Mouse (Mus musculus) MEL (cell line): ENCODE data around the gene Mfn1. TPM values are rescaled to one million over a fixed set of nuclear protein-coding genes. Genes with fewer than 3 reads are reported as not detected.

Experiments
- DNase-seq: peaks from one replicate; pipeline ENCODE4 v3.0.0; 2011; ENCODE audit warnings: low read depth, low spot score
- H3K27ac ChIP-seq: 2 replicates; pipeline ENCODE4 v1.5.1; 2012; ENCODE audit warnings: low read depth, mild to moderate bottlenecking, control low read depth, low read length, moderate library complexity; ENCODE audit not compliant: control insufficient read depth
- H3K27me3 ChIP-seq, 2 experiments: fragments of 150-350 bp in 1 of 2; sonication (generic) in 1 of 2; 2 replicates each; pipeline ENCODE4 v1.6.1; 2012; ENCODE audit warnings: low read length in 2 of 2, mild to moderate bottlenecking in 2 of 2, improper control_type of control experiment in 1 of 2, moderate library complexity in 1 of 2; ENCODE audit not compliant: insufficient read depth in 2 of 2, control insufficient read depth in 1 of 2
- H3K36me3 ChIP-seq, 2 experiments: 2 replicates each; pipeline ENCODE4 v1.6.1; 2012 to 2014; ENCODE audit warnings: low read length in 2 of 2, improper control_type of control experiment in 1 of 2, inconsistent platforms in 1 of 2, mild to moderate bottlenecking in 1 of 2; ENCODE audit not compliant: insufficient read depth in 2 of 2, control insufficient read depth in 1 of 2
- H3K4me1 ChIP-seq, 2 experiments: fragments of 150-350 bp in 1 of 2; sonication (generic) in 1 of 2; 2 replicates each; pipeline ENCODE4 v1.6.1; 2012; ENCODE audit warnings: low read length in 2 of 2, improper control_type of control experiment in 1 of 2, mild to moderate bottlenecking in 1 of 2; ENCODE audit not compliant: insufficient read depth in 2 of 2, control insufficient read depth in 1 of 2
- H3K4me3 ChIP-seq, 2 experiments: fragments of 150-350 bp in 1 of 2; sonication (generic) in 1 of 2; 2 replicates each; pipeline ENCODE4 v1.5.1; 2012; ENCODE audit warnings: low read depth in 2 of 2, low read length in 2 of 2, mild to moderate bottlenecking in 2 of 2, moderate library complexity in 2 of 2, control low read depth in 1 of 2, improper control_type of control experiment in 1 of 2; ENCODE audit not compliant: control insufficient read depth in 1 of 2, insufficient read depth in 1 of 2
- H3K79me2 ChIP-seq: 2 replicates; pipeline ENCODE4 v1.6.1; 2012; ENCODE audit warnings: mild to moderate bottlenecking, low read length, moderate library complexity; ENCODE audit not compliant: control insufficient read depth, poor library complexity, insufficient read depth
- H3K9ac ChIP-seq: 2 replicates; pipeline ENCODE4 v1.6.1; 2012; ENCODE audit warnings: low read depth, mild to moderate bottlenecking, control low read depth, low read length, moderate library complexity; ENCODE audit not compliant: control insufficient read depth, poor library complexity, severe bottlenecking
- H3K9me3 ChIP-seq: fragments of 150-350 bp; sonication (generic); replicated peaks from 2 replicates; pipeline ENCODE4 v1.6.1; 2012; ENCODE audit warnings: mild to moderate bottlenecking, low read length, improper control_type of control experiment, moderate library complexity; ENCODE audit not compliant: insufficient read depth
- BHLHE40 ChIP-seq: IDR thresholded peaks from 2 replicates; pipeline ENCODE4 v1.6.1; 2012; ENCODE audit warnings: low read depth, mild to moderate bottlenecking, inconsistent platforms, low read length, improper control_type of control experiment, borderline replicate concordance
- CHD2 ChIP-seq: IDR thresholded peaks from 2 replicates; pipeline ENCODE4 v1.6.1; 2011; ENCODE audit warnings: low read length, improper control_type of control experiment
- CTCF ChIP-seq, 3 experiments: IDR thresholded peaks in 2 of 3; conservative IDR thresholded peaks in 1 of 3; 2 replicates each; pipeline ENCODE4 v1.5.1; 2011 to 2012; ENCODE audit warnings: low read length in 3 of 3, low read depth in 2 of 3, mild to moderate bottlenecking in 2 of 3, improper control_type of control experiment in 1 of 3, inconsistent platforms in 1 of 3, mixed read lengths in 1 of 3, moderate library complexity in 1 of 3; ENCODE audit not compliant: control insufficient read depth in 1 of 3, insufficient read depth in 1 of 3, poor library complexity in 1 of 3, severe bottlenecking in 1 of 3
- EP300 ChIP-seq, 2 experiments: IDR thresholded peaks; 2 replicates each; pipeline ENCODE4 v1.6.1; 2011; ENCODE audit warnings: improper control_type of control experiment in 2 of 2, low read length in 2 of 2, low read depth in 1 of 2, mild to moderate bottlenecking in 1 of 2
- ETS1 ChIP-seq: IDR thresholded peaks from 2 replicates; pipeline ENCODE4 v1.6.1; 2012; ENCODE audit warnings: low read depth, mild to moderate bottlenecking, inconsistent platforms, low read length, improper control_type of control experiment, moderate library complexity
- GABPA ChIP-seq: IDR thresholded peaks from 2 replicates; pipeline ENCODE4 v1.6.1; 2012; ENCODE audit warnings: low read depth, mild to moderate bottlenecking, inconsistent platforms, low read length, improper control_type of control experiment, moderate library complexity
- KAT2A ChIP-seq: conservative IDR thresholded peaks from 2 replicates; pipeline ENCODE4 v1.6.1; 2012; ENCODE audit warnings: low read depth, low read length, improper control_type of control experiment, inconsistent platforms
- MXI1 ChIP-seq: IDR thresholded peaks from 2 replicates; pipeline ENCODE4 v1.6.1; 2011; ENCODE audit warnings: mild to moderate bottlenecking, low read depth, low read length, improper control_type of control experiment
- MYC ChIP-seq: IDR thresholded peaks from 2 replicates; pipeline ENCODE4 v1.6.1; 2011; ENCODE audit warnings: low read depth, mild to moderate bottlenecking, low read length, improper control_type of control experiment, moderate library complexity
- POLR2AphosphoS5 ChIP-seq: IDR thresholded peaks from 2 replicates; pipeline ENCODE4 v1.6.1; 2012; ENCODE audit warnings: low read depth, borderline replicate concordance, mild to moderate bottlenecking, inconsistent platforms, low read length, moderate library complexity, mixed read lengths
- RCOR1 ChIP-seq: IDR thresholded peaks from 2 replicates; pipeline ENCODE4 v1.6.1; 2012; ENCODE audit warnings: low read depth, mild to moderate bottlenecking, inconsistent platforms, low read length, improper control_type of control experiment
- SIN3A ChIP-seq: IDR thresholded peaks from 2 replicates; pipeline ENCODE4 v1.6.1; 2012; ENCODE audit warnings: low read length, improper control_type of control experiment, inconsistent platforms
- SMC3 ChIP-seq: IDR thresholded peaks from 2 replicates; pipeline ENCODE4 v1.6.1; 2011; ENCODE audit warnings: low read depth, low read length, improper control_type of control experiment
- TBP ChIP-seq: IDR thresholded peaks from 2 replicates; pipeline ENCODE4 v1.8.0; 2011; ENCODE audit warnings: low read depth, low read length, improper control_type of control experiment
- USF1 ChIP-seq: IDR thresholded peaks from 2 replicates; pipeline ENCODE4 v1.6.1; 2014; ENCODE audit warnings: low read depth, mild to moderate bottlenecking, inconsistent platforms, low read length, improper control_type of control experiment, moderate library complexity
- ZC3H11A ChIP-seq: IDR thresholded peaks from 2 replicates; pipeline ENCODE4 v1.6.1; 2012; ENCODE audit warnings: low read depth, mild to moderate bottlenecking, inconsistent platforms, low read length, improper control_type of control experiment
- ZMIZ1 ChIP-seq: IDR thresholded peaks from 2 replicates; pipeline ENCODE4 v1.6.1; 2012; ENCODE audit warnings: low read depth, mild to moderate bottlenecking, inconsistent platforms, low read length, improper control_type of control experiment, moderate library complexity
- ZNF384 ChIP-seq: IDR thresholded peaks from 2 replicates; pipeline ENCODE4 v1.6.1; 2012; ENCODE audit warnings: low read depth, mild to moderate bottlenecking, inconsistent platforms, low read length, improper control_type of control experiment
- polyA plus RNA-seq, 2 experiments: library from polyadenylated mRNA; stranded (reverse) in 1 of 2; unstranded in 1 of 2; fragments of >175 nt in 1 of 2; fragments of >200 nt in 1 of 2; gene quantifications; 2 replicates each; pipeline versions ENCODE4 v1.2.1 to v1.2.4; 2012; ENCODE audit warnings: low replicate concordance in 2 of 2, low read depth in 1 of 2; ENCODE audit not compliant: insufficient read length in 2 of 2, insufficient read depth in 1 of 2, missing spikeins in 1 of 2
- total RNA-seq: library from RNA; depleted of rRNA; stranded (reverse); fragments of 300-350 nt; gene quantifications from 2 replicates; pipeline ENCODE4 v1.2.3, GENCODE M21; 2012

Gene Mfn1
- total and polyA plus RNA-seq, 3 experiments, result 25.5 to 29.4 TPM; not detected in 1

DNA sequence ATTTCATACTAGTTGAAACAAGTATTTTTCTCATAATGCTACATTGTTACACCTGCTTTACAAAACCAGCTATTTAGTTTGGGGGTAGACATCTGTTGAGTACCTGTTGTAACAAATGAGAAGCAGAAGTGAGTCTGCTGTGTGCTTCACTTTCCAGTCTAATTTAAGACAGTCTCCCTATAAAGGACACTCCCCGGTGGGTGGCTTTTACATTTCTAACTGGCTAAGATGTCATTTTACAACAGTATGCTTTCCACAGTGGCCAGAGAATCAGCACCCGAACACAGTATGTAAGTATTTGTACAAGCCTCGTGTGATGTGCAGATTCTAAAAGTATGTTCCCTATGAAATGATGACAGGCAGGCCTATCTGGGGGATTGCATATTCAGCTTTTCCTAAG, 51.5 kb downstream of the Mfn1 start:
- H3K36me3 ChIP-seq, result peaks cover 0 to 9% of the 10 kb centered on the region in 2 experiments; a peak in 2 of 4 replicates
- H3K4me3 ChIP-seq, result no peak overlapping the region

DNA sequence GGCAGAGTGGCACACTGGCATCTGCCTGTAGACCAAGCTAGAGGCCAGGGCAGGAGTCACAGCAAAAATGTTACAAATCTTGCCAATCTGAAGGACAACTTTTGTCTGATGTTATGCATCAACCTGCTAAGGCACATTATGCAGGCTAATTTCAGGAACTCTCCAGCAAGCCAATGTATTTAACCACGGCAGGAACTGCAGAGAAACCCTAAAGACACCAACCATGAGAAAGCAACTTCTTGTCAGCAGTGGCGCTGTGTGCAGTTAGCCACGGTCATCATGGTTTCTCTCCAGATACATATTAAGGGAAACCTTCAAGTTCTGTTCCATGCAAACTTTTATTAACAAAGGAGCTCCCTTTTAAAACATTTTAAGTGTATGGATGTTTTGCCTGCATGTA, 52.6 kb downstream of the Mfn1 start:
- Histone ChIP-seq H3K36me3 (peaks cover 0 to 9% of the 10 kb centered on the region in 2 experiments; a peak in 2 of 4 replicates), H3K79me2 (no peaks in the 10 kb centered on the region), H3K4me3 (no peak overlapping the region), H3K27me3 (no peaks in the 10 kb centered on the region), H3K9me3 (no peaks in the 10 kb centered on the region), H3K9ac (no peak overlapping the region), H3K4me1 (no peaks in the 10 kb centered on the region), H3K27ac (no peak overlapping the region)
- no peak for DNase-seq
- TF ChIP-seq ZMIZ1, result no peak
- TF ChIP-seq, all 39 proteins: peak for 0

More for the DNA sequence above, 51.5 kb downstream of the Mfn1 start:
- Histone ChIP-seq H3K27me3 (no peaks in the 10 kb centered on the region), H3K9ac (no peak overlapping the region), H3K4me1 (no peaks in the 10 kb centered on the region), H3K27ac (no peak overlapping the region), H3K9me3 (no peaks in the 10 kb centered on the region), H3K79me2 (no peaks in the 10 kb centered on the region)
- TF ChIP-seq CHD2 (no peak), KAT2A (no peak), POLR2AphosphoS5 (no peak), EP300 (IDR thresholded peaks at IDR 0.05; ENCODE audit: low read depth in 1 of 2, low read length in 2 of 2) (no peak), ETS1 (no peak), SMC3 (no peak), RCOR1 (no peak), CTCF (IDR thresholded peaks at IDR 0.05 in 2 of 3, conservative IDR thresholded peaks at IDR 0.05 in 1 of 3; ENCODE audit: control insufficient read depth in 1 of 3, insufficient read depth in 1 of 3, low read depth in 2 of 3, low read length in 3 of 3, poor library complexity in 1 of 3, severe bottlenecking in 1 of 3) (no peak), MXI1 (no peak), TBP (no peak), BHLHE40 (no peak), ZC3H11A (no peak), GABPA (no peak)
- DNase-seq, result no peak

DNA sequence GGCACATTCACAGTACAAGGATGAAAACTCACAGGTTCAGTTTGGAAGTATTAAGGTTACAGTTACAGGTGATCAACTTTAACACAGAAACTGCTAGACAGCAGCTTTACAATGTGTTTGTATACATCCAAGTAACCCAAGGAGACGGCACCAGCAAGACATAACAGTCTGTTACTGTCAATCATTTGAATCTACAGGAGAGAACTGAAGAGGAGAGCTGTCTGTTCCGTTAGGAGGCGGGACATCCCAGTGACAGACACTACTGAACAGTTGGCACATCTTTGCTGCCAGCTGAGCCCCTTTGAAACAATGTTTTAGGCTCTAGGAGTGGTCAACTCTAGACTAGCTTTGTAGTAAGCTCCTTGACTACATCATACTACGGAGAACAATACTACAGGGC, 54.2 kb downstream of the Mfn1 start:
- Histone ChIP-seq H3K4me3 (no peak overlapping the region), H3K79me2 (no peaks in the 10 kb centered on the region), H3K27ac (no peak overlapping the region), H3K9me3 (no peaks in the 10 kb centered on the region)
- TF ChIP-seq USF1 (no peak), SIN3A (no peak), ZNF384 (no peak), MYC (no peak)
- TF ChIP-seq, all 39 proteins: peak for 0
- DNase-seq, result no peak
- H3K36me3 ChIP-seq, result peaks cover 0 to 9% of the 10 kb centered on the region in 2 experiments; a peak in 2 of 4 replicates
- no peaks in the 10 kb centered on the region for H3K4me1 ChIP-seq
- no peak overlapping the region for H3K9ac ChIP-seq
- no peaks in the 10 kb centered on the region for H3K27me3 ChIP-seq
